Mouse (Mus musculus): Measurements from ENCODE around the gene Hoxa10. TPM values are rescaled to one million over a fixed set of nuclear protein-coding genes. Genes with fewer than 3 reads are reported as not detected.

Gene Hoxa10
- polyA plus RNA-seq, 1 experiment from 2014 or later: 0.11 TPM

DNA sequence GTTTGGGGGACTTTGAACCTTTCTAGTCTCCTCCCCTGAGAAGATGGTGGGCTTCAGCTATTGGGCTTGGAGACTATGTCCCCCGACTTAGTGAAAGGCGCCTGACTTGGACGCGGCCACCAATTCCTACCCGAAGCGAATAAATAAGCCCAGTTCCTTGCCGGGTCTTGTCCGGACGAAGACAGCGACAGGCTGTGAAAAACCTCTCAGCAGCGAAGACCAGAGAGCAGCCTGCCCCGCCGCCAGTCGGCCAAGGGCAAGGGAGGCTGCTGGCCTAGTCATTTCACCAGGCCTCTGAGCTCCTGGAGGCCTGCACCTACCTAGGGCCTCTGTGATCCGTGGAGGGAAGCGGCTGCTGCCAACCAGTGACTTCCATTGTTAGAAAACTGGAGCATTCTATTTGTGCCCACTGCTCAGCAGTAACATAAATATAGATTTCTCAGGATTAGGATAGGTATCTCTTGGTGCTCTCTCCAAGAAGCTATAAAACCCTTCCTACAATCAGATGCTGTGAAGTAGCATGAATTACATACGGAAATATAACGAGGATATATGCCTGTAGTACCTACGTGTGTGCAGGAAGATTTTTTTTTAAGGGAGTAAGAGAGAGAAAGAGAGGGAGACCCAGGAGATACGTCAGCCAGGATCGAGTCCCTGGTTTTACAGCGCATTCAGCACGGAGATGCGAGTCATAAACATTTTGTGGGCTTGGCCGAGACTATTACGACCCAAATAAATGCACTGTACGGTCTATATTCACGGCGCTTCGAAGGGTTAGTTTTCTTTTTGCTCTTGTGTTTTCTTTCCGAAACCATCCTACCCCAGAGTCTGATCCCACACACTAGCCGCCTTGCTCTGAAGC, 20.4 kb downstream of the Hoxa10 start:
- Histone ChIP-seq H3K36me3 (ENCODE audit: control insufficient read depth, insufficient read depth, low read length) (no peaks in the 10 kb centered on the region), H3K9me3 (ENCODE audit: control insufficient read depth, low read length) (no peaks in the 10 kb centered on the region), H3K27ac (replicated peaks in 1 of 2; ENCODE audit: control insufficient read depth in 1 of 2, insufficient read depth in 1 of 2, low read depth in 2 of 2, low read length in 2 of 2) (no peak overlapping the region), H3K4me3 (ENCODE audit: control insufficient read depth in 1 of 2, insufficient read depth in 1 of 2, low read depth in 1 of 2, low read length in 2 of 2) (no peak overlapping the region), H3K27me3 (ENCODE audit: control insufficient read depth, insufficient read depth, low read length) (peaks cover 100% of the 10 kb centered on the region), H3K9ac (ENCODE audit: low read length) (no peak overlapping the region), H3K4me1 (ENCODE audit: control insufficient read depth in 2 of 2, insufficient read depth in 2 of 2, low read length in 2 of 2) (peaks cover 2 to 14% of the 10 kb centered on the region in 2 experiments; a peak in 1 of 4 replicates), H3K4me2 (ENCODE audit: low read length) (no peak overlapping the region)
- 19% methylated on average over 32 of the region's 32 CpGs for WGBS
- no peak for ATAC-seq (ENCODE audit: insufficient number of reproducible peaks, insufficient read depth, low FRiP score, low read depth)

DNA sequence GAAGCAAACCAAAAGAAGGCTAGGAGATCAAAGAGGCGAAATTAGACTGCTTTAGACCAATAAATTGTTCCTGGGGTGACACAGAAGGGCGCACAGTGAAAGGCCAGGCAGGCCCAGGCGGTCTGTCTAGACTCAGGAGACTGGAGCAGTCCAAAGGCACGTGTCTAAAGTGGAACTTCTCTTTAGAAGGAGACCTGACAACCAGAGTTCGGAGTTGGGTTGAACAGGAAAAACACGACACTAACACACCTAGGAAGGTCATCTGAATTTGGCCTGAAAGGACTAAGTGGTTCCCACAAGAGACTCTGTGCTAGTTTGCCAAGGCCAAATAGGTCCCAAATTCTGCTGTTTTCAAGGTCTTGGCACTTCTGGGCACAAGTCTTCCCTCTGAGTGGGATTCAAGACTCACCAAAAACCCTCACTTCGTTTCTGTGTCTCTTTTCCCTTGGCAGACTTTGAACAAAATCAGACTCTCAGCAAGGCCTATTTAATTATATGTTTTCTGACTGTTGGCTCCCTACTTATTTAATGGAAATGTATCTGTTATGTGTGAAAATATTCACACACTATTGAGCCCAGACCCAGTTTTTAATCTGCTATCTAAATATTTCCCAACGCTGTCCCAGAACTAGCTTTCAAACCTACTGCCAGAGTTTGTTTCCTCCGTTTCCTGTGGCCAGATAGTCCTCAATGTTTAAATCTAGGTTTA, 21.3 kb downstream of the Hoxa10 start:
- H3K36me3 ChIP-seq (ENCODE audit: control insufficient read depth, insufficient read depth, low read length): no peaks in the 10 kb centered on the region
- H3K27me3 ChIP-seq (ENCODE audit: control insufficient read depth, insufficient read depth, low read length): peaks cover 100% of the 10 kb centered on the region
- H3K9me3 ChIP-seq (ENCODE audit: control insufficient read depth, low read length): no peaks in the 10 kb centered on the region
- H3K4me3 ChIP-seq (ENCODE audit: control insufficient read depth in 1 of 2, insufficient read depth in 1 of 2, low read depth in 1 of 2, low read length in 2 of 2): no peak overlapping the region
- no peak overlapping the region for H3K4me2 ChIP-seq (ENCODE audit: low read length)
- WGBS: 28% methylated on average over 9 of the region's 9 CpGs
- H3K4me1 ChIP-seq (ENCODE audit: control insufficient read depth in 2 of 2, insufficient read depth in 2 of 2, low read length in 2 of 2): peaks cover 2 to 14% of the 10 kb centered on the region in 2 experiments; a peak in 1 of 4 replicates
- H3K27ac ChIP-seq (replicated peaks in 1 of 2; ENCODE audit: control insufficient read depth in 1 of 2, insufficient read depth in 1 of 2, low read depth in 2 of 2, low read length in 2 of 2): no peak overlapping the region
- H3K9ac ChIP-seq (ENCODE audit: low read length): no peak overlapping the region
- ATAC-seq (ENCODE audit: insufficient number of reproducible peaks, insufficient read depth, low FRiP score, low read depth): no peak

DNA sequence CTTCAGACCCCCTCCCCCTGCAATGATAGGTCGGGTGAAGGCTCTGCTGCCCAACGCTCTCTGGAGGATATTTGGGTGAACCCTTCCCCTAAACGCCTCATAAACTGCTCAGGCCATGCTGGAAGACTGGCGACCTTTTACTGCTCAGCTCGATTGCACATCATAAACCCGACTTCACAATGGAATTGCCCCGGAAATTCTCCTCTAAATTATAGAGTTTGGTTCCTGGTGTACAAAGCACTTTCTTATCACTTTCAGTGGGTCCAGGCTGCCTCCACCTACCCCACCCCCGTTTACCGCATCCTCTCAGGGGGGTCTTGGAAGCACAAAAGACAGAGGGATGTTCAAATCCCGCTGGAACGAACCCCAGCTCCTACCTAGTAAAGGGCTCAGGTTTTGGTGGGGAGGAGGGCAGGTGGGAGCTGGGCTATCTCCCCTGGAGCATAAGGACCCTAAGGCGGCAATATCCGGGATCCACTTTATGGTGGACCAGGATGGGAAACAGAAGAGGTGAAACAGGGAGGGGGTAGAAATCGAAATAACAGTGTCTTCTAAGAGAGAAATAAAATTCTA, 21.9 kb downstream of the Hoxa10 start:
- H3K27me3 ChIP-seq (ENCODE audit: control insufficient read depth, insufficient read depth, low read length): peaks cover 100% of the 10 kb centered on the region
- H3K9me3 ChIP-seq (ENCODE audit: control insufficient read depth, low read length): no peaks in the 10 kb centered on the region
- ATAC-seq (ENCODE audit: insufficient number of reproducible peaks, insufficient read depth, low FRiP score, low read depth): no peak
- no peaks in the 10 kb centered on the region for H3K36me3 ChIP-seq (ENCODE audit: control insufficient read depth, insufficient read depth, low read length)
- no peak overlapping the region for H3K27ac ChIP-seq (replicated peaks in 1 of 2; ENCODE audit: control insufficient read depth in 1 of 2, insufficient read depth in 1 of 2, low read depth in 2 of 2, low read length in 2 of 2)
- H3K9ac ChIP-seq (ENCODE audit: low read length): no peak overlapping the region
- H3K4me2 ChIP-seq (ENCODE audit: low read length): no peak overlapping the region
- peaks cover 2 to 14% of the 10 kb centered on the region in 2 experiments; a peak in 1 of 4 replicates for H3K4me1 ChIP-seq (ENCODE audit: control insufficient read depth in 2 of 2, insufficient read depth in 2 of 2, low read length in 2 of 2)
- 11% methylated on average over 14 of the region's 14 CpGs for WGBS
- no peak overlapping the region for H3K4me3 ChIP-seq (ENCODE audit: control insufficient read depth in 1 of 2, insufficient read depth in 1 of 2, low read depth in 1 of 2, low read length in 2 of 2)

DNA sequence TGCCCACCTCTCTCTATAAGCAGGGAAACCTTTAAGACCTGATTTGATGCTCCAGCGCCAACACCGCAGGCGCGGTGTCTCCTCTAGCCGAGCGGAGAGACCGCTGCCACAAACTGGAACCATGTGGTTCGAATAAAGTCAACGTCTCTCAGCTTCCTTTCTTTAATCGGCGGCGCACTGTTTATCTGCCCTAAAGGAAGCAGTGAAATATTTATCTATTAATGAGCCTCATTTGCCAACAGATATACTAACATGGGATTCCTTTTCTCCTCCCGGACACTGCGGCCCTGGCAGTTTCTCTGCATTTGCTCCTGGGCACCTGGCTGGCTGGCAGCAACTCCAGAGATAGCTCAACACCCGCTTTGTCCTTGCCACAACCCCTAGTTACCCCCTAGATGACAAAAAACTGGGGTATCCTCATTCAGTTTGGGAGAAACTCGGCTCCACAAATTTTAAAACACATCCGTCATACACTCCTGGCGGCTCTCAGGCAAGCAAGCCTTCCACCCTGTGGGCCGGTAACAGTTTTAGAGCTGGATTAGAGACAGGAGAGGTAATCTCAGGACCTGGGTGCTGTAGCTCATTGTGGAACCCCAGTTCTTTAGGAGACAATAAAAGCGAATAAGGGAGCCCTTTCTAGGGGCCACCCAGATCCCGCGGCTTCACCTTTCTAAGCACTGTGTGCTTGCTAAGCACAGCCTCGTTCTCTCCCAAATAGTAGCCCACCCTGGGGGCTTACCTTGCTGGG, 22.6 kb downstream of the Hoxa10 start:
- peak overlapping the region in 1 of 2 experiments; percentile 24; a peak in 1 of 4 replicates for H3K4me3 ChIP-seq (ENCODE audit: control insufficient read depth in 1 of 2, insufficient read depth in 1 of 2, low read depth in 1 of 2, low read length in 2 of 2)
- no peak for ATAC-seq (ENCODE audit: insufficient number of reproducible peaks, insufficient read depth, low FRiP score, low read depth)
- peaks cover 2 to 17% of the 10 kb centered on the region in 2 experiments; a peak in 1 of 4 replicates for H3K4me1 ChIP-seq (ENCODE audit: control insufficient read depth in 2 of 2, insufficient read depth in 2 of 2, low read length in 2 of 2)
- 5% methylated on average over 23 of the region's 23 CpGs for WGBS
- H3K36me3 ChIP-seq (ENCODE audit: control insufficient read depth, insufficient read depth, low read length): no peaks in the 10 kb centered on the region
- no peak overlapping the region for H3K27ac ChIP-seq (replicated peaks in 1 of 2; ENCODE audit: control insufficient read depth in 1 of 2, insufficient read depth in 1 of 2, low read depth in 2 of 2, low read length in 2 of 2)
- no peak overlapping the region for H3K9ac ChIP-seq (ENCODE audit: low read length)
- H3K4me2 ChIP-seq (ENCODE audit: low read length): 0 out of 2 replicates have a peak overlapping the region, but pooled peaks have one; percentile 45
- H3K9me3 ChIP-seq (ENCODE audit: control insufficient read depth, low read length): no peaks in the 10 kb centered on the region
- H3K27me3 ChIP-seq (ENCODE audit: control insufficient read depth, insufficient read depth, low read length): peaks cover 100% of the 10 kb centered on the region

DNA sequence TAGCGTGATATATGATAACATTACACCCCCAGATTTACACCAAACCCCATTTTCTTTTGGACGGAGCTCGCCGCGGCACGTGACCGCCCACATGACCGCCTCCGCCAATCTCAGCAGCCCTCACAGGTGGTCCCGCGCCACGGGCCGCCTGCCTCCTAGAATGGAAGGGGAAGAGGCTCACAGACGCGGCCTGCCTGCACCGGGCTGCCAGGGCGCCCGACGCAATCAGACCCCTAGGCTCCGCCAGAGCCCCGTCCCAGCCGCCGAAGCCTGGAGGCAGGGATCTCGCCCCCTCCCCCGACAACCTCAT, 23.2 kb downstream of the Hoxa10 start:
- Histone ChIP-seq H3K4me2 (ENCODE audit: low read length) (peak overlapping the region; percentile 45), H3K27ac (replicated peaks in 1 of 2; ENCODE audit: control insufficient read depth in 1 of 2, insufficient read depth in 1 of 2, low read depth in 2 of 2, low read length in 2 of 2) (no peak overlapping the region), H3K4me3 (ENCODE audit: control insufficient read depth in 1 of 2, insufficient read depth in 1 of 2, low read depth in 1 of 2, low read length in 2 of 2) (peak overlapping the region; percentile 4 to 24; a peak in 3 of 4 replicates), H3K9me3 (ENCODE audit: control insufficient read depth, low read length) (no peaks in the 10 kb centered on the region), H3K27me3 (ENCODE audit: control insufficient read depth, insufficient read depth, low read length) (peaks cover 100% of the 10 kb centered on the region), H3K9ac (ENCODE audit: low read length) (no peak overlapping the region), H3K4me1 (ENCODE audit: control insufficient read depth in 2 of 2, insufficient read depth in 2 of 2, low read length in 2 of 2) (peaks cover 2 to 20% of the 10 kb centered on the region in 2 experiments; a peak in 1 of 4 replicates), H3K36me3 (ENCODE audit: control insufficient read depth, insufficient read depth, low read length) (no peaks in the 10 kb centered on the region)
- no peak for ATAC-seq (ENCODE audit: insufficient number of reproducible peaks, insufficient read depth, low FRiP score, low read depth)
- WGBS: under 1% methylated on average over 25 of the region's 25 CpGs

DNA sequence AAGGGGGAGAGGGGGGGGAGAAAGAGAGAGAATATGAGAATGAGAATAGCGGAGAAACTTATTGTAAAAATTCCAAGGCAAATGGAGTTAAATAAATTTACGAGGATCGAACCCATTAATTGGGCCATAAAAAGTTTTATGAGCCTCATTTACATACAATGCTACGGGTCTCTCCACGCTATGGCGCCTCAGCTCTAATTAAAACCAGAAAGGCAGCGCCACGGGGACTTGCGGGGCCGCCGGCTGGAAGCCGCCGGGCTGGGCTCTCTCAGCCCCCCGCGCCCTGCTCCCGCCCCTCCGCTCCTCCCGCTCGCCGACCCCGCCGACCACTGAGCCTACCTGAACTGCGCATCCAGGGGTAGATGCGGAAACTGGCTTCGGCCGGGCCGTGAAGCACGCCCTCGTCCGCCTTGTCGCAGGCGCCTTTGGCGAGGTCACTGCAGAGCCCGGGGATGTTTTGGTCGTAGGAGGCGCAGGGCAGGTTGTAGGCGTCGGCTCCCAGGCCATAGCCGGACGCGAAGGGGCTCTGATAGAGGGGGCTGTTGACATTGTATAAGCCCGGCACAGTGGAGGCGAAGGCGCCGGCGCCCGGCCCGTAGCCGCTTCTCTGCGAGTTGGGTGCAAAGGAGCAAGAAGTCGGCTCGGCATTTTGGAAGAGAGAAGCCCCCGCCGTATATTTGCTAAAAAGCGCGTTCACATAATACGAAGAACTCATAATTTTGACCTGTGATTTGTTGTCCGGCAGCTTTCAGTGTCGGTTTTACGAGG, 23.8 kb downstream of the Hoxa10 start:
- H3K27ac ChIP-seq (replicated peaks in 1 of 2; ENCODE audit: control insufficient read depth in 1 of 2, insufficient read depth in 1 of 2, low read depth in 2 of 2, low read length in 2 of 2): no peak overlapping the region
- WGBS: 3% methylated on average over 60 of the region's 60 CpGs

More for the DNA sequence above, 23.8 kb downstream of the Hoxa10 start:
- no peak for ATAC-seq (ENCODE audit: insufficient number of reproducible peaks, insufficient read depth, low FRiP score, low read depth)
- Histone ChIP-seq H3K9ac (ENCODE audit: low read length) (no peak overlapping the region), H3K27me3 (ENCODE audit: control insufficient read depth, insufficient read depth, low read length) (peaks cover 100% of the 10 kb centered on the region), H3K4me1 (ENCODE audit: control insufficient read depth in 2 of 2, insufficient read depth in 2 of 2, low read length in 2 of 2) (peaks cover 2 to 19% of the 10 kb centered on the region in 2 experiments; a peak in 1 of 4 replicates), H3K36me3 (ENCODE audit: control insufficient read depth, insufficient read depth, low read length) (no peaks in the 10 kb centered on the region), H3K4me3 (ENCODE audit: control insufficient read depth in 1 of 2, insufficient read depth in 1 of 2, low read depth in 1 of 2, low read length in 2 of 2) (peak overlapping the region; percentile 4 to 24; a peak in 3 of 4 replicates), H3K9me3 (ENCODE audit: control insufficient read depth, low read length) (no peaks in the 10 kb centered on the region), H3K4me2 (ENCODE audit: low read length) (peak overlapping the region; percentile 45)
